Mouse (Mus musculus): Measurements from ENCODE around the gene Uvssa.

- TF ChIP-seq POLR2A (IDR thresholded peaks at IDR 0.05; ENCODE audit: extremely low read depth, insufficient read depth, low read length): no peak
- TF ChIP-seq CTCF (IDR thresholded peaks at IDR 0.05; ENCODE audit: low read depth, low read length): no peak
Measured at GRCm38 (mm10) chr5:33347620-33348019, 30.7 kb upstream of the Uvssa start.

Measured in liver, adult 2 months (tissue).